Mouse (Mus musculus): ENCODE data around the gene Iqcn.

- no peak for TF ChIP-seq CTCF (IDR thresholded peaks at IDR 0.05 in 2 of 3, conservative IDR thresholded peaks at IDR 0.05 in 1 of 3; ENCODE audit: control insufficient read depth in 1 of 3, insufficient read depth in 1 of 3, low read depth in 2 of 3, low read length in 3 of 3, poor library complexity in 1 of 3, severe bottlenecking in 1 of 3)
- TF ChIP-seq TCF12 (IDR thresholded peaks at IDR 0.05; ENCODE audit: low read depth, low read length) = peak; percentile 1; the same call in 1 of the 2 replicates
- TF ChIP-seq POLR2AphosphoS2 (IDR thresholded peaks at IDR 0.05; ENCODE audit: low read length) = peak; percentile 96
- peak; percentile 98 to 100 for TF ChIP-seq POLR2A (IDR thresholded peaks at IDR 0.05; ENCODE audit: control insufficient read depth in 1 of 2, insufficient read depth in 1 of 2, low read depth in 1 of 2, low read length in 2 of 2, poor library complexity in 1 of 2)
These were observed 4.7 kb upstream of the Iqcn start, which contains the start of gene Jund for GRCm38 (mm10) chr8:70698310-70699109.
